Mouse (Mus musculus) stomach, embryonic 15.5 days (tissue): ENCODE results near the gene Slc26a3. TPM values are rescaled to one million over a fixed set of nuclear protein-coding genes. Genes with fewer than 3 reads are reported as not detected.

ENCODE experiments used
- ATAC-seq: fragments of 200-750 bp; cut with Nextera tagmentation; 2 replicates; pipeline ENCODE4 v1.8.0; 2017; ENCODE audit warnings: low read depth, moderate number of reproducible peaks, moderate TSS enrichment; ENCODE audit not compliant: insufficient read depth, low FRiP score
- H3K27ac ChIP-seq: fragments of 300-500 bp; sonication (generic); 2 replicates; pipeline ENCODE4 v1.5.1; 2015; ENCODE audit warnings: mild to moderate bottlenecking, inconsistent platforms
- H3K27me3 ChIP-seq: fragments of 300-500 bp; sonication (generic); replicated peaks from 2 replicates; pipeline ENCODE4 v1.6.1; 2015; ENCODE audit warnings: inconsistent platforms
- H3K36me3 ChIP-seq: fragments of 300-500 bp; sonication (generic); 2 replicates; pipeline ENCODE4 v1.6.1; 2015; ENCODE audit warnings: inconsistent platforms
- H3K4me1 ChIP-seq: fragments of 300-500 bp; sonication (generic); 2 replicates; pipeline ENCODE4 v1.6.1; 2015; ENCODE audit warnings: inconsistent platforms
- H3K4me2 ChIP-seq: fragments of 300-500 bp; sonication (generic); 2 replicates; pipeline ENCODE4 v1.6.1; 2015; ENCODE audit warnings: mild to moderate bottlenecking, inconsistent platforms
- H3K4me3 ChIP-seq: fragments of 300-500 bp; sonication (generic); replicated peaks from 2 replicates; pipeline ENCODE4 v1.5.1; 2015; ENCODE audit warnings: inconsistent platforms
- H3K9ac ChIP-seq: fragments of 300-500 bp; sonication (generic); 2 replicates; pipeline ENCODE4 v1.6.1; 2015; ENCODE audit warnings: inconsistent platforms
- H3K9me3 ChIP-seq: fragments of 300-500 bp; sonication (generic); 2 replicates; pipeline ENCODE4 v1.6.1; 2016; ENCODE audit warnings: inconsistent platforms
- WGBS: fragments of 180-500 bp; shearing (Covaris S2); methylation state at CpG from one replicate; pipeline ENCODE4 v1.1.7; 2015; 5-methylcytosine and 5-hydroxymethylcytosine counted together
- polyA plus RNA-seq: library from polyadenylated mRNA; unstranded; fragments of >200 nt; fragmentation: Nextera tagmentation; extraction: Ambion mirVana; gene quantifications from 2 replicates; pipeline ENCODE4 v1.2.1, GENCODE M21; 2015

The Slc26a3 gene
- polyA plus RNA-seq, 1 experiment from 2014 or later = 2.5 TPM

GRCm38 (mm10) chr12:31380878-31381277 lies 9.8 kb upstream of the Slc26a3 start:
- no peak overlapping the region; the same call in 1 of the 2 replicates for H3K27ac ChIP-seq
- peaks cover 8% of the 10 kb centered on the region; the same call in 1 of the 2 replicates for H3K4me1 ChIP-seq
- H3K4me3 ChIP-seq = no peak overlapping the region
- H3K4me2 ChIP-seq = no peak overlapping the region
- no peak overlapping the region for H3K9ac ChIP-seq
- no peaks in the 10 kb centered on the region for H3K9me3 ChIP-seq
- 6% methylated on average over 2 of the region's 2 CpGs for WGBS
- no peaks in the 10 kb centered on the region for H3K27me3 ChIP-seq
- ATAC-seq = peak; percentile 50; the same call in 1 of the 2 replicates
- no peaks in the 10 kb centered on the region for H3K36me3 ChIP-seq

- 25% methylated on average over 2 of the region's 2 CpGs for WGBS
- Histone ChIP-seq H3K27ac (no peak overlapping the region), H3K4me1 (no peaks in the 10 kb centered on the region), H3K4me3 (no peak overlapping the region), H3K4me2 (no peak overlapping the region), H3K27me3 (no peaks in the 10 kb centered on the region), H3K9me3 (no peaks in the 10 kb centered on the region), H3K36me3 (no peaks in the 10 kb centered on the region), H3K9ac (no peak overlapping the region)
- peak; percentile 50; the same call in 1 of the 2 replicates for ATAC-seq
Measured at GRCm38 (mm10) chr12:31382451-31382850, 8.2 kb upstream of the Slc26a3 start.

- Histone ChIP-seq H3K4me3 (no peak overlapping the region), H3K4me2 (no peak overlapping the region), H3K9ac (no peak overlapping the region), H3K4me1 (no peaks in the 10 kb centered on the region), H3K36me3 (no peaks in the 10 kb centered on the region), H3K27ac (no peak overlapping the region), H3K27me3 (no peaks in the 10 kb centered on the region), H3K9me3 (no peaks in the 10 kb centered on the region)
- ATAC-seq = no peak
- 20% methylated on average over 3 of the region's 3 CpGs for WGBS
Measured at GRCm38 (mm10) chr12:31387303-31387702, 3.4 kb upstream of the Slc26a3 start.

DNA sequence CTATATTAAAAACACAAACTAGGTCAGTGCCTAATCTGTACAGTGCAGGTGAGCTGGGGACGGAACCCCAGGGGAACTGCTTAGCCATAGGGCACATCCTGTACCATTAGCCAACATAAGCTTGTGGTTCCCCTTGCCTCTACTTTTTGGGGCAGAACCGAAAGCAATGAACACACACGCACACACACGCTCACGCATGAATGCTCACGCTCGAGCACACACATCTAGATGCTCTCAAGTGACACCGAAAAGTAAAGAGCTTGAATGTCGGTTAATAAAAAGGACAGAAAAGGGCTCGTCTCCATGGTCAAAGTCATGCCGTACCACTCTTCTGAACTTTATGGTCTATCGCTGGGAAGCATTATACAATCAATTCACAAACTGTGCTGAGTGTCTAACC lies 1.0 kb downstream of the Slc26a3 start:
- Histone ChIP-seq H3K27me3 (no peaks in the 10 kb centered on the region), H3K27ac (no peak overlapping the region), H3K4me1 (no peaks in the 10 kb centered on the region), H3K4me2 (no peak overlapping the region), H3K9me3 (no peaks in the 10 kb centered on the region), H3K4me3 (no peak overlapping the region), H3K36me3 (no peaks in the 10 kb centered on the region), H3K9ac (no peak overlapping the region)
- WGBS = 92% methylated on average over 12 of the region's 12 CpGs
- no peak for ATAC-seq

- Histone ChIP-seq H3K27ac (no peak overlapping the region), H3K4me2 (no peak overlapping the region), H3K27me3 (no peaks in the 10 kb centered on the region), H3K4me3 (no peak overlapping the region), H3K9ac (no peak overlapping the region), H3K36me3 (no peaks in the 10 kb centered on the region), H3K9me3 (no peaks in the 10 kb centered on the region), H3K4me1 (no peaks in the 10 kb centered on the region)
- no peak for ATAC-seq
- 86% methylated on average over 1 of the region's 1 CpGs for WGBS
Measured at GRCm38 (mm10) chr12:31395895-31396294, 5.2 kb downstream of the Slc26a3 start.

- Histone ChIP-seq H3K27ac (no peak overlapping the region), H3K4me3 (no peak overlapping the region), H3K9me3 (no peaks in the 10 kb centered on the region), H3K4me2 (no peak overlapping the region), H3K9ac (no peak overlapping the region), H3K36me3 (no peaks in the 10 kb centered on the region), H3K4me1 (no peaks in the 10 kb centered on the region), H3K27me3 (no peaks in the 10 kb centered on the region)
- ATAC-seq = no peak
- 85% methylated on average over 4 of the region's 4 CpGs for WGBS
Measured at GRCm38 (mm10) chr12:31397709-31398108, 7.0 kb downstream of the Slc26a3 start.

DNA sequence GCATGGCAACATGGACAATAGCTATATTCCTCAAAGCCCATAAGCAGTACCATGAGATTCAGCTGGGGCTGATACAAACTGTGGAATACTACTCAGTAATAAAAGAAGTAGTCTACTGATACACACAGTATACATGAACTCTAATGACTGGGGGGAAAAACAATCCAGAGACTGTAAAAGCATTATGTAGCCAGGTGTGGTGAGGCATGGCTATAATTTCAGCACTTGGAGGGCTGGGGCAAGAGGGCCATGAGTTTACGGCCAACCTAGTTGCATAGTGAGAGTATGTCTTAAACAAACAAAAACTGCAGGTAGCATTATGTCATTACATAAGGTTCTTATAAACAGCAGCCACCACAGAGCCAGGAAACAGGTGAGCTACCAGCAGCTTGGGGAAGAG lies 10.2 kb downstream of the Slc26a3 start:
- no peak for ATAC-seq
- H3K9me3 ChIP-seq = no peaks in the 10 kb centered on the region
- 68% methylated on average over 1 of the region's 1 CpGs for WGBS
- H3K4me2 ChIP-seq = no peak overlapping the region
- no peak overlapping the region for H3K9ac ChIP-seq
- H3K36me3 ChIP-seq = no peaks in the 10 kb centered on the region
- H3K27ac ChIP-seq = no peak overlapping the region
- no peaks in the 10 kb centered on the region for H3K4me1 ChIP-seq
- H3K27me3 ChIP-seq = no peaks in the 10 kb centered on the region
- H3K4me3 ChIP-seq = no peak overlapping the region

DNA sequence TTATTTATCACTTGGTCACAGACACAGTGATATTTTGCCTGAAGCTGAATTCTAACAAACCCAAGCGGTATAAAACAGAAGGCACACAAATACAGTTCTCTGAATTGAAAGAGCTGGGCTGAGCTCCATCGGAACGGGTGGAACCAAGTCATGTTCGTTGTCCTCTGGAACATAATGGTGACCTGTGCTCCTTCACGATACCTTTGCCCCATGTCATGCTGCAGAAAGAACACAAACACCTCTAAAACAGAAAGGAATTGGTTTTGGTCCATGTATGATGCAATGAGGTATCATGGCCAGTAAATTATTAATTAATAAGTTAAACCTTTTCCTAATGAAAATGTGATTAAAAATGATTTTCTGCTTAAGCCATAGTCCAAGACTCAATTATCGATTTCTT lies 11.3 kb downstream of the Slc26a3 start:
- whole genome bisulfite sequencing = 87% methylated on average over 6 of the region's 6 CpGs

DNA sequence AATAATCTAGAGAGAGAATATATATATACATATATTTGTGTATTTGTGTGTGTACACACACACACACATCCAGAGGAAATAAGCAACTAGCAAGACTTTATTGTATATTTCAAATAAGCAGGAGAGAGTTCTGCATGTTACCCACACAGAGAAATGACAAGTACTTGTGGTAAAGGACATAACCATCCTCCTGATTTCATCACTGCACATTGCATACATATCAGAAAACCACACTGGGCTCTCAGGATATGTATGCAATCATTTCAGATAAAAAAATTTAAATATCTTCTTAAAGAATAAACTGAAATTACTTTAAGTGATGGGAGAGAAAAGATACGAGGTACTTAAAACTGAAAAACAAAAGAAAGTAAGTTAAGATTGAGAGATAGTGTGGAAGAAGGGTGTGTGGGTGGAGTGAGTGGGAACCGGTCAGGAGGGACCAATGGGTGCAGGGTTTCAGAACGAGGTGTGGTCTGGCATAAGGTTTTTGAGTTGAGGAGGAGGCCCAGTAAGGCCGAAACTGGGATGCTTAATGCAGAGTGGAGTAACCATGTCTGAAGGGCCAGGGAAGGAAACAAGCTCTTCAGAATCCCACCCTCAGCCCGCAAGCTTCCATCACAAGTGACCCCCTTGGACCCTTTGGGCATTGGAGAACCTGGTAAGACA lies 14.0 kb downstream of the Slc26a3 start:
- Histone ChIP-seq H3K9ac (no peak overlapping the region), H3K9me3 (no peaks in the 10 kb centered on the region), H3K27me3 (no peaks in the 10 kb centered on the region), H3K36me3 (no peaks in the 10 kb centered on the region), H3K27ac (no peak overlapping the region), H3K4me3 (no peak overlapping the region), H3K4me1 (no peaks in the 10 kb centered on the region), H3K4me2 (no peak overlapping the region)
- 68% methylated on average over 5 of the region's 5 CpGs for WGBS
- ATAC-seq = no peak

More for the DNA sequence above, 11.3 kb downstream of the Slc26a3 start:
- no peaks in the 10 kb centered on the region for H3K9me3 ChIP-seq
- no peak overlapping the region for H3K27ac ChIP-seq
- no peak overlapping the region for H3K9ac ChIP-seq
- H3K27me3 ChIP-seq = no peaks in the 10 kb centered on the region
- H3K4me3 ChIP-seq = no peak overlapping the region
- ATAC-seq = no peak
- H3K4me1 ChIP-seq = no peaks in the 10 kb centered on the region
- no peak overlapping the region for H3K4me2 ChIP-seq
- no peaks in the 10 kb centered on the region for H3K36me3 ChIP-seq

DNA sequence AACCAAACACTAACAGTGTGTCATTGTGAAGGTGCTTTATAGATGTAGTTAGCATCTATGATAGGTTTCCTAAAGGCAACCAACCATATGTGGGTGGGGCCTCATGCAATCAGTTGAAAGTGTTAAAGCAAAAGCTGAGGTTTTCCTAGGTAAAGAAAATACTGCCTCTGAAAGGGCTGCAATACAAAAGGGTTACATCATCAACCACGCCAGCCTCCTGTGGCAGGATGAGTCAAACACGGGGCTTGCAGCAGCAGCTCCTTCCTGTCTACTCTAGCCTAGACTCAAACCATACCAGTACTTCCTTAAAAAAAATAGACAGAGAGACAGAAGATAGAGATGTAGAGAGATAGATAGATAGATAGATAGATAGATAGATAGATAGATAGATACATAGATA lies 25.3 kb downstream of the Slc26a3 start:
- H3K27ac ChIP-seq = no peak overlapping the region
- no peaks in the 10 kb centered on the region for H3K9me3 ChIP-seq
- H3K27me3 ChIP-seq = no peaks in the 10 kb centered on the region
- H3K4me1 ChIP-seq = no peaks in the 10 kb centered on the region
- H3K4me3 ChIP-seq = no peak overlapping the region
- H3K4me2 ChIP-seq = no peak overlapping the region
- H3K9ac ChIP-seq = no peak overlapping the region
- ATAC-seq = no peak
- WGBS = 65% methylated on average over 2 of the region's 2 CpGs
- H3K36me3 ChIP-seq = no peaks in the 10 kb centered on the region

- no peaks in the 10 kb centered on the region for H3K4me1 ChIP-seq
- no peaks in the 10 kb centered on the region for H3K36me3 ChIP-seq
- H3K4me2 ChIP-seq = no peak overlapping the region
- ATAC-seq = no peak
- H3K4me3 ChIP-seq = no peak overlapping the region
- H3K9me3 ChIP-seq = no peaks in the 10 kb centered on the region
- WGBS = 74% methylated on average over 3 of the region's 3 CpGs
- no peak overlapping the region for H3K9ac ChIP-seq
- no peak overlapping the region for H3K27ac ChIP-seq
- no peaks in the 10 kb centered on the region for H3K27me3 ChIP-seq
Measured at GRCm38 (mm10) chr12:31421901-31422574, 31.4 kb downstream of the Slc26a3 start.

GRCm38 (mm10) chr12:31437791-31438190 lies 47.1 kb downstream of the Slc26a3 start:
- Histone ChIP-seq H3K4me3 (no peak overlapping the region), H3K4me2 (no peak overlapping the region), H3K4me1 (no peaks in the 10 kb centered on the region), H3K9me3 (no peaks in the 10 kb centered on the region), H3K27me3 (no peaks in the 10 kb centered on the region), H3K36me3 (no peaks in the 10 kb centered on the region), H3K27ac (no peak overlapping the region), H3K9ac (no peak overlapping the region)
- WGBS = 57% methylated on average over 6 of the region's 6 CpGs
- ATAC-seq = 0 out of 2 replicates have a peak, but pooled peaks have one; percentile 10
